Mouse (Mus musculus) liver, embryonic 13.5 days (tissue): ENCODE results near the gene Kmo. TPM values are rescaled to one million over a fixed set of nuclear protein-coding genes. Genes with fewer than 3 reads are reported as not detected.

Experiments
- ATAC-seq: fragments of 200-750 bp; cut with Nextera tagmentation; 2 replicates; pipeline ENCODE4 v1.8.0; 2017; ENCODE audit warnings: low read depth, mild to moderate bottlenecking, moderate number of reproducible peaks, moderate library complexity
- DNase-seq: peaks from one replicate; pipeline ENCODE4 v3.0.0; 2022
- H3K27ac ChIP-seq: fragments of 300-500 bp; sonication (generic); 2 replicates; pipeline ENCODE4 v1.5.1; 2015; ENCODE audit warnings: moderate library complexity, mild to moderate bottlenecking, inconsistent platforms
- H3K27me3 ChIP-seq: fragments of 300-500 bp; sonication (generic); 2 replicates; pipeline ENCODE4 v1.6.1; 2015; ENCODE audit warnings: mild to moderate bottlenecking, inconsistent platforms
- H3K36me3 ChIP-seq: fragments of 300-500 bp; sonication (generic); 2 replicates; pipeline ENCODE4 v1.6.1; 2015; ENCODE audit warnings: mild to moderate bottlenecking, inconsistent platforms
- H3K4me1 ChIP-seq: fragments of 300-500 bp; sonication (generic); replicated peaks from 2 replicates; pipeline ENCODE4 v1.6.1; 2015; ENCODE audit warnings: inconsistent platforms
- H3K4me2 ChIP-seq: fragments of 300-500 bp; sonication (generic); 2 replicates; pipeline ENCODE4 v1.6.1; 2015; ENCODE audit warnings: inconsistent platforms, mild to moderate bottlenecking, moderate library complexity
- H3K4me3 ChIP-seq: fragments of 300-500 bp; sonication (generic); replicated peaks from 2 replicates; pipeline ENCODE4 v1.5.1; 2015; ENCODE audit warnings: mild to moderate bottlenecking, inconsistent platforms
- H3K9ac ChIP-seq: fragments of 300-500 bp; sonication (generic); 2 replicates; pipeline ENCODE4 v1.6.1; 2015; ENCODE audit warnings: mild to moderate bottlenecking, inconsistent platforms
- H3K9me3 ChIP-seq: fragments of 300-500 bp; sonication (generic); replicated peaks from 2 replicates; pipeline ENCODE4 v1.6.1; 2016; ENCODE audit warnings: inconsistent platforms
- WGBS: fragments of 180-500 bp; shearing (Covaris S2); methylation state at CpG from one replicate; pipeline ENCODE4 v1.1.7; 2015; ENCODE audit not compliant: insufficient replicate concordance; 5-methylcytosine and 5-hydroxymethylcytosine counted together
- polyA plus RNA-seq: library from polyadenylated mRNA; unstranded; fragments of >200 nt; fragmentation: Nextera tagmentation; extraction: Ambion mirVana; gene quantifications from 2 replicates; pipeline ENCODE4 v1.2.1, GENCODE M21; 2015

Gene Kmo
- polyA plus RNA-seq, 1 experiment from 2014 or later = 5.6 TPM

GRCm38 (mm10) chr1:175699796-175700195 is 79.6 kb downstream of the Kmo start:
- H3K27me3 ChIP-seq = no peaks in the 10 kb centered on the region
- H3K9me3 ChIP-seq = no peaks in the 10 kb centered on the region
- H3K27ac ChIP-seq = no peak overlapping the region
- WGBS = 14% methylated on average over 4 of the region's 4 CpGs
- no peak overlapping the region for H3K4me2 ChIP-seq
- 0 out of 2 replicates have a peak, but pooled peaks have one; percentile 43 for ATAC-seq
- H3K4me3 ChIP-seq = no peak overlapping the region
- H3K4me1 ChIP-seq = no peaks in the 10 kb centered on the region
- no peak overlapping the region for H3K9ac ChIP-seq
- no peak for DNase-seq
- H3K36me3 ChIP-seq = no peaks in the 10 kb centered on the region

DNA sequence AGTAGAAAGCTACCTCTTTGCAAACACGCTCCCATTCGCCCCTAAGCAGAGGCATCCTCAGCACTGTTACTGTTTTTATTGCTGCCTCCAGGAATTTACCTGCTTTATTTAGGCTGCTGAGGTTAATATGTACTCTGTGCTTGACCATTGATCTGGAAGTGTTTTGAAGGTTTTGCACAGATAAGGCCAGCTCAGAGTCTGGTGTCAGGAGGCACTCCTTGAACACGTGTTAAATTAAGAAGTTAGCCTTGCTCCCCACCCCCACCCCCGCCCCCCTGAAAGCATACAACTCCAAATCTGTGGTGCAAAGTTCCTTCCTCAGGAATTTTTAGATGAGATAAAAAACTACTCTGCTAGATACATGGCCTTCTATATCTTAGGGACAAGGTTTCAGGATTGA is 81.0 kb downstream of the Kmo start:
- H3K9ac ChIP-seq = no peak overlapping the region
- ATAC-seq = no peak
- no peaks in the 10 kb centered on the region for H3K9me3 ChIP-seq
- 57% methylated on average over 4 of the region's 4 CpGs for WGBS
- H3K27me3 ChIP-seq = no peaks in the 10 kb centered on the region
- DNase-seq = no peak
- H3K4me2 ChIP-seq = no peak overlapping the region
- H3K36me3 ChIP-seq = no peaks in the 10 kb centered on the region
- H3K4me1 ChIP-seq = no peaks in the 10 kb centered on the region
- no peak overlapping the region for H3K4me3 ChIP-seq
- H3K27ac ChIP-seq = no peak overlapping the region

GRCm38 (mm10) chr1:175707599-175707998 is 87.4 kb downstream of the Kmo start:
- DNase-seq (no peak), ATAC-seq (no peak)
- Histone ChIP-seq H3K36me3 (no peaks in the 10 kb centered on the region), H3K9ac (no peak overlapping the region), H3K4me2 (no peak overlapping the region), H3K27ac (no peak overlapping the region), H3K9me3 (no peaks in the 10 kb centered on the region), H3K4me3 (no peak overlapping the region), H3K4me1 (no peaks in the 10 kb centered on the region), H3K27me3 (no peaks in the 10 kb centered on the region)
- WGBS = 58% methylated on average over 5 of the region's 5 CpGs

- no peak overlapping the region for H3K4me3 ChIP-seq
- no peaks in the 10 kb centered on the region for H3K27me3 ChIP-seq
- H3K9ac ChIP-seq = no peak overlapping the region
- ATAC-seq = no peak
- H3K27ac ChIP-seq = no peak overlapping the region
- no peaks in the 10 kb centered on the region for H3K4me1 ChIP-seq
- H3K9me3 ChIP-seq = no peaks in the 10 kb centered on the region
- H3K36me3 ChIP-seq = no peaks in the 10 kb centered on the region
- DNase-seq = no peak
- H3K4me2 ChIP-seq = no peak overlapping the region
Observed at GRCm38 (mm10) chr1:175708013-175708412, 87.8 kb downstream of the Kmo start.

Other genes starting within 250 kb of the Kmo start
- gene Rgs7, start 127.9 kb upstream of the Kmo start, polyA plus RNA-seq = 0.05 and 0.07 TPM in 2 replicates
- gene Fh1, start 5.3 kb downstream of the Kmo start, polyA plus RNA-seq = 85.3 and 88.1 TPM in 2 replicates
- gene Opn3, start 72.4 kb downstream of the Kmo start, polyA plus RNA-seq = 1.5 and 1.9 TPM in 2 replicates
- 0.62 and 1.1 TPM in 2 replicates for gene Chml, start 72.5 kb downstream of the Kmo start, polyA plus RNA-seq
- gene Wdr64, start 78.2 kb downstream of the Kmo start, polyA plus RNA-seq = not detected in 2 replicates